Mouse (Mus musculus) liver, adult 10 weeks (tissue): ENCODE measurements around the gene Krt20. TPM values are rescaled to one million over a fixed set of nuclear protein-coding genes. Genes with fewer than 3 reads are reported as not detected.

Experiments
- polyA plus RNA-seq: library from polyadenylated mRNA; stranded (reverse); fragments of 350-450 nt; fragmentation: Illumina TruSeq; extraction: RNeasy Lipid Tissue Mini Kit (QIAGEN cat#74804); gene quantifications from one replicate; pipeline ENCODE4 v1.2.3, GENCODE M21; 2014; ENCODE audit warnings: low read depth, low replicate concordance

Krt20 gene
- not detected for polyA plus RNA-seq

DNA sequence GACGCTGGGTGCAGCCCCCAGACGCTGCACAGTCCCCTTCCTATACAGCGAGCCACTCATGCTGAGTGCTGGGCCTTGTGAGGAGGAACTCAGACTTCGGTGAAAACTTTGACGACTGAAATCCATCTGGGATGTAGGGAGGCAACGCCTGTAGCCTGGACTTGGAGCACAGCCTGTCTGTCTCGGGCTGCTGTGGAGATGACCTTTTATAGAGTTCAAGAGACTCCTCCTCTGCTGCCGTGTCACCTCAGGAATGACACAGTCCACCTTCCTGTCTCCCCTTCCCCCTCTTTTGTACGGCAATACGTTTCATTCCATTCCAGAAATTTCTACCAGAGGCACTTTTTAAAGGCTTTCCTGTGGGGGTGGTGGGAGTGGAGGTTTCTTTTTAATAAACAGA lies at the start of gene Krt20:
Gene Krt20, minus strand, starts transcription at position 179 of the 400 bp plus-strand sequence.

DNA sequence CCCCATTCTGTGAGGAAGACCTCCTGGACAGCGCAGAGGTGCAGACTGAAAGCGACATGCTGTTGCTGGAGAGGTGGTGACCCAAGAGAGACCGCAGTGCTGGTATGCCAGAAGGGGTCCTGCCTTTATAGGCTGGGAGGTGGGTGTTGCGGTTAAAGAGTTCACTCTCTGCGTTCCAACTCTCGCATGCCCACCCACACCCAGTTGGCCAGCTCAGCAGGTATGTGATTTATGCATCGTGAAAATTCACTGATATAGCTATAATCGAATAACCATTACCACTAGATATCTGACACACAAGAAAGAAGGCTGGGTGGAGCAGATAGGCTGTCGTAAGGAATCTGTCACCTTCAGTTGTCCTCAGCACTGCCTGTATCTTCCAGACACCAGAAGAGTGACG lies 15.8 kb downstream of the Krt20 start, which contains the start of gene Krt12:
Gene Krt12, minus strand, starts transcription at position 101 of the 400 bp plus-strand sequence.

DNA sequence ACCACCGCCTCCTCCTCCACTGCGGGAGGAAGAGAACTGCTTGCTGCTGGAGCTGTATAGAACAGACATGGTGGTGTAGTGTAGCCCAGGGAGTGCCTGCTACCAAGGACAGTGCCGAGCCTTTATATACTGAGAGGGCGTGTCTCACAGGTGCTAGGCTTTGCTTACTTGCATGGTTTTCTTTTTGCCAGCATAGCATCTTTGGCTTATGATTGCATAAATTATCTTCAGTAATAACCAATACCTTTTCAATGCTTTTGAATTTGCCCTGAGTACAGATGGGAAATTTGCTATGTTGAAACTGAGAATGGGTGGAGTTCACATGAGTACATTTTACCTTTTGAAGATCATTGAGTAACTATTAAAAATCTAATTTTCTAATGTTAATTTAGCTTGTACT lies 48.7 kb downstream of the Krt20 start, which contains the start of gene Krt10:
Gene Krt10, minus strand, starts transcription at position 101 of the 400 bp plus-strand sequence.

Other genes starting within 250 kb of the Krt20 start
- gene Smarce1, start 207.1 kb downstream of the Krt20 start, polyA plus RNA-seq = 48.9 TPM
- not detected for gene Krt222, start 194.1 kb downstream of the Krt20 start, polyA plus RNA-seq
- gene Krt24, start 152.9 kb downstream of the Krt20 start, polyA plus RNA-seq = not detected
- not detected for gene Krt25, start 115.2 kb downstream of the Krt20 start, polyA plus RNA-seq
- not detected for gene Krt26, start 100.2 kb downstream of the Krt20 start, polyA plus RNA-seq
- not detected for gene Krt27, start 87.0 kb downstream of the Krt20 start, polyA plus RNA-seq
- not detected for gene Krt28, start 63.2 kb downstream of the Krt20 start, polyA plus RNA-seq
- 6.3 TPM for gene Krt10, start 48.8 kb downstream of the Krt20 start, polyA plus RNA-seq
- not detected for gene Krt12, start 15.9 kb downstream of the Krt20 start, polyA plus RNA-seq
- 2.0 TPM for gene Krt23, start 55.0 kb upstream of the Krt20 start, polyA plus RNA-seq
- not detected for gene Krt39, start 83.2 kb upstream of the Krt20 start, polyA plus RNA-seq
- not detected for gene Krt40, start 105.0 kb upstream of the Krt20 start, polyA plus RNA-seq
- gene Krtap3-3, start 112.7 kb upstream of the Krt20 start, polyA plus RNA-seq = not detected
- gene Krtap3-2, start 118.7 kb upstream of the Krt20 start, polyA plus RNA-seq = not detected
- not detected for gene Gm11939, start 121.3 kb upstream of the Krt20 start, polyA plus RNA-seq
- not detected for gene Krtap3-1, start 128.5 kb upstream of the Krt20 start, polyA plus RNA-seq
- gene Krtap1-5, start 142.9 kb upstream of the Krt20 start, polyA plus RNA-seq = not detected
- gene Krtap1-4, start 145.5 kb upstream of the Krt20 start, polyA plus RNA-seq = not detected
- gene Krtap1-3, start 153.2 kb upstream of the Krt20 start, polyA plus RNA-seq = not detected
- not detected for gene Krtap9-3, start 160.0 kb upstream of the Krt20 start, polyA plus RNA-seq
- not detected for gene Gm11938, start 165.2 kb upstream of the Krt20 start, polyA plus RNA-seq
- gene Gm11937, start 172.0 kb upstream of the Krt20 start, polyA plus RNA-seq = not detected
- not detected for gene Krtap2-4, start 176.7 kb upstream of the Krt20 start, polyA plus RNA-seq
- gene Gm11562, start 182.3 kb upstream of the Krt20 start, polyA plus RNA-seq = not detected
- gene Krtap4-1, start 190.1 kb upstream of the Krt20 start, polyA plus RNA-seq = not detected
- gene Krtap4-2, start 196.9 kb upstream of the Krt20 start, polyA plus RNA-seq = not detected
- not detected for gene Krtap4-7, start 205.9 kb upstream of the Krt20 start, polyA plus RNA-seq
- not detected for gene Gm11555, start 212.1 kb upstream of the Krt20 start, polyA plus RNA-seq
- gene Gm11563, start 220.8 kb upstream of the Krt20 start, polyA plus RNA-seq = not detected
- not detected for gene Krtap4-6, start 227.8 kb upstream of the Krt20 start, polyA plus RNA-seq